Mouse (Mus musculus): ENCODE measurements at regions not wholly inside any gene's neighbourhood (a gene's known extent, or its start where the extent isn't known, plus 50 kb on each side); places are given as distances from the start of the nearest gene placed in this dataset.
A peak's percentile ranks its signal among the peaks of the same experiment; 100 is the strongest.

DNA sequence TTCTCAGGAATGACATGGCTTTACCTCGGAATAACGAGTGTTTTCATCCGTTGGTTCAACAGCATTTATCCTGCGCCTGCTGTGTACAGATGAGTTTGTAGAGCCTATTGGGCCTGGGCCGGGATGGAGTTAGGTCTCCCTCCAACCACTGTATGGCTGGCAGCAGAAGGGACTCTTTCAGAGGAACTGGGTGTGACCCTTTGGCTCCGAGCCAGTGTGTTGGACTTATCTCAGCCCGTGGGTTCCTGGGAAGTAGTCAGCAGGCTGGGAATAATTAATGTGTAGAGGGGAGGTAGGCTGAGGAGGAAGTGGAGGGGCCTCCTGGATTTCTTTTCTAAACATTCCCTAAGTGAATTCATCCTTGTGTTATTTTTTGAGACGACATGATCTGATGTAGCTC, 157.7 kb upstream of the Ubr2 start:
- no peak for ATAC-seq (replicated peaks in 1 of 2; ENCODE audit: insufficient read depth in 1 of 2, low FRiP score in 2 of 2, low TSS enrichment in 1 of 2, low read depth in 1 of 2, poor library complexity in 2 of 2, severe bottlenecking in 2 of 2)

GRCm38 (mm10) chr17:47163677-47164340, 153.5 kb upstream of the Ubr2 start:
- ATAC-seq (replicated peaks in 1 of 2; ENCODE audit: insufficient read depth in 1 of 2, low FRiP score in 2 of 2, low TSS enrichment in 1 of 2, low read depth in 1 of 2, poor library complexity in 2 of 2, severe bottlenecking in 2 of 2): no peak

- no peak for ATAC-seq (replicated peaks in 1 of 2; ENCODE audit: insufficient read depth in 1 of 2, low FRiP score in 2 of 2, low TSS enrichment in 1 of 2, low read depth in 1 of 2, poor library complexity in 2 of 2, severe bottlenecking in 2 of 2)
Observed at GRCm38 (mm10) chr17:47162459-47162858, 152.1 kb upstream of the Ubr2 start.

DNA sequence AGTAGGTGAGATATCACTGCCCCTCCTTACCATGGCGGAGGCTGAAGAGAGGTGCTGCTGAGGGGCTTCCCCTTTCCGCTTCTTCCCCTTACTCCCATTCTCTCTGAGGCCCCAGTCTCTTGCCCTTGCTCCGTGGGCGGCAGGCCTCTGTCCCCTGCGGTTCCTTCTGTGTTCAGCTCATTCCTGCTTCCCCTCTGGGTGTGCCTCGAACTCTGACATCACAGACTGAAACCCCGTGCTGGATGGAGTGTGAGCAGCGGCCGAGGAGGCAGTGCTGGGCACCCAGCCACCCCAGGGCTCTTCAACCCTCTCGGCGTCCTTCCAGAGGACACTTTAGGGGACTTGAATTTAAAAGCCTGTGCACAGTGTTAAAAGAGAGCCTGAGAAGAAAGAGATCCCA, 145.9 kb upstream of the Ubr2 start:
- 0 out of 4 replicates have a peak, but pooled peaks of 1 of the 2 experiments have one; percentile 21 for ATAC-seq (replicated peaks in 1 of 2; ENCODE audit: insufficient read depth in 1 of 2, low FRiP score in 2 of 2, low TSS enrichment in 1 of 2, low read depth in 1 of 2, poor library complexity in 2 of 2, severe bottlenecking in 2 of 2)

GRCm38 (mm10) chr17:47151557-47152278, 141.4 kb upstream of the Ubr2 start:
- no peak for ATAC-seq (replicated peaks in 1 of 2; ENCODE audit: insufficient read depth in 1 of 2, low FRiP score in 2 of 2, low TSS enrichment in 1 of 2, low read depth in 1 of 2, poor library complexity in 2 of 2, severe bottlenecking in 2 of 2)

DNA sequence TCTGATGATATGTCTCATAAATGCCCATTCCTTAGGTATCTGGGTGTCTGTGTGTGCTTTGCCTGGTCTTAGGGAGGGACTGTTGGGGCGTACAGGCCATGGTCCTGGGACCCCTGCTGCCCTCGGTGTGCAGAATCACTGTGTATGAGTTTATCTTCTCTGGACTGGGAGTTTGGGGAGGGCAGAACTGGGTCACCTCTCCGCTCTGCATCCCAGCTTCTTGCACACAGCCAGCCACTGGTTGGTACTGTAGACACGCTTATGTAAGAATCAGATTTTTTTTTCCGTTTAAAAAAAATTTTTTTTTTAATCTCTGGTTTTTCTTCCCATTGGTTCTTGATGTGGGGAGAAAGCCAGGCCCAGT, 140.8 kb upstream of the Ubr2 start:
- no peak for ATAC-seq (replicated peaks in 1 of 2; ENCODE audit: insufficient read depth in 1 of 2, low FRiP score in 2 of 2, low TSS enrichment in 1 of 2, low read depth in 1 of 2, poor library complexity in 2 of 2, severe bottlenecking in 2 of 2)

- ATAC-seq (replicated peaks in 1 of 2; ENCODE audit: insufficient read depth in 1 of 2, low FRiP score in 2 of 2, low TSS enrichment in 1 of 2, low read depth in 1 of 2, poor library complexity in 2 of 2, severe bottlenecking in 2 of 2): no peak
Observed at GRCm38 (mm10) chr17:47150636-47151035, 140.3 kb upstream of the Ubr2 start.

DNA sequence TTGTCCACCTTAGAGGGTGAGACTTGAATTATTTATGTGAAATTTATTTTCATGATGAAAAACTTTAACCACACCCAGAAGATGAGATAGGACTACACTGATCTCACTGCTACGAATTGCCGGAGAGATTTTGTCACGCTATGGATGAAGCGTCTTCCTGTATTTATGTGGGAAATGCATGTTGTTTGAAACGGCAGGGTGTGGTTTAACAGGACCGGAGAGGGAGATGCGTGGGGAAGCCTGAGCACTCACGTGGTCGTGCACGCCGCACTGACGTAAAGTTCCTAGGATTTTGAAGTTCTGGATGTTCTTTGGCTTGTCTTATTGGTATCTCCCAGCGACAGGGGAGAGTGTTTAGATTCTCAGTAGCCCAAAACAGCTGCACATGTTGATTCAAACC, 139.3 kb upstream of the Ubr2 start:
- no peak for ATAC-seq (replicated peaks in 1 of 2; ENCODE audit: insufficient read depth in 1 of 2, low FRiP score in 2 of 2, low TSS enrichment in 1 of 2, low read depth in 1 of 2, poor library complexity in 2 of 2, severe bottlenecking in 2 of 2)

GRCm38 (mm10) chr17:47149158-47149557, 138.8 kb upstream of the Ubr2 start:
- ATAC-seq (replicated peaks in 1 of 2; ENCODE audit: insufficient read depth in 1 of 2, low FRiP score in 2 of 2, low TSS enrichment in 1 of 2, low read depth in 1 of 2, poor library complexity in 2 of 2, severe bottlenecking in 2 of 2): no peak

- no peak for ATAC-seq (replicated peaks in 1 of 2; ENCODE audit: insufficient read depth in 1 of 2, low FRiP score in 2 of 2, low TSS enrichment in 1 of 2, low read depth in 1 of 2, poor library complexity in 2 of 2, severe bottlenecking in 2 of 2)
Observed at GRCm38 (mm10) chr17:47146640-47147039, 136.3 kb upstream of the Ubr2 start.

- no peak for ATAC-seq (replicated peaks in 1 of 2; ENCODE audit: insufficient read depth in 1 of 2, low FRiP score in 2 of 2, low TSS enrichment in 1 of 2, low read depth in 1 of 2, poor library complexity in 2 of 2, severe bottlenecking in 2 of 2)
Observed at GRCm38 (mm10) chr17:47145590-47145989, 135.2 kb upstream of the Ubr2 start.

DNA sequence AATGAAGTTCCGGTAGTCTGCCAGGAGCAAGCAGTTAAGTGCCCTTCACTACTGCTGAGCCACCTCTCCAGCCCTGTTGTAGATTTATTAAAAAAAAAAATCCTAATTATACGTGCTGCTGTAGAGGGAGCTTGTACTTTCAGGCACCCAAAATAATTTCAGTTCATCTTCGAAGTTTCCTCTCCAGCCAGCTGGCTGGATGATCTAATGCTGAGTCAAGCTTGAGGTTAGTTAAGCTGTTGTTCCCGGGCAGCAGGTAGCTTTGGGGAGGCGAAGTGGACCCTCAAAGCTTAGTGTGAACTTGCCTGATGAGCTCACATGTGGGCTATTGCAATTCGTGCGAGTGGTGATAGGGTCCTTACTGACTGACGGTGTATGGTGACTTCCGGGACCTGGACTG, 134.6 kb upstream of the Ubr2 start:
- peak in 1 of 2 experiments; percentile 35; a peak in 1 of 4 replicates for ATAC-seq (replicated peaks in 1 of 2; ENCODE audit: insufficient read depth in 1 of 2, low FRiP score in 2 of 2, low TSS enrichment in 1 of 2, low read depth in 1 of 2, poor library complexity in 2 of 2, severe bottlenecking in 2 of 2)

- no peak for ATAC-seq (replicated peaks in 1 of 2; ENCODE audit: insufficient read depth in 1 of 2, low FRiP score in 2 of 2, low TSS enrichment in 1 of 2, low read depth in 1 of 2, poor library complexity in 2 of 2, severe bottlenecking in 2 of 2)
Observed at GRCm38 (mm10) chr17:47144460-47144859, 134.1 kb upstream of the Ubr2 start.

DNA sequence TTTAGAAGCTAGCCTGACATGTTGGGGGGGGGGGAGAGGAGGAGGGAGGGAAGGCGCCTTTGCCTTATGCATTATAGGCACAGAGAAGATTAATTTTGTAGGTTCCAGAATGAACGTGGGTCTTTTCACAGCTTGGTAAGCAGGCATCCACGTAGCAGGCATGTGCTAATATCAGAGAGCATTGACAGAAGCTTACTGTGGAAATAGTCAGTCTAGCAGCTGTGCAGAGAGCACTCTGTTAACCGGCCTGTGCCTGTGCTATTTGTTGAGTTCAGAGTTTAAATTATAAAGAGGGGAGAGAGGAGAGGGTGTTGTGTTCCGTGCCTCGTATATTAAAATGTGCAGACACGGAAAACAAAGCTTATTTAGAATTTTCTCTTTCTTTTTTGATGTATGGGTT, 133.5 kb upstream of the Ubr2 start:
- no peak for ATAC-seq (replicated peaks in 1 of 2; ENCODE audit: insufficient read depth in 1 of 2, low FRiP score in 2 of 2, low TSS enrichment in 1 of 2, low read depth in 1 of 2, poor library complexity in 2 of 2, severe bottlenecking in 2 of 2)

GRCm38 (mm10) chr17:47142885-47143284, 132.5 kb upstream of the Ubr2 start:
- no peak for ATAC-seq (replicated peaks in 1 of 2; ENCODE audit: insufficient read depth in 1 of 2, low FRiP score in 2 of 2, low TSS enrichment in 1 of 2, low read depth in 1 of 2, poor library complexity in 2 of 2, severe bottlenecking in 2 of 2)

DNA sequence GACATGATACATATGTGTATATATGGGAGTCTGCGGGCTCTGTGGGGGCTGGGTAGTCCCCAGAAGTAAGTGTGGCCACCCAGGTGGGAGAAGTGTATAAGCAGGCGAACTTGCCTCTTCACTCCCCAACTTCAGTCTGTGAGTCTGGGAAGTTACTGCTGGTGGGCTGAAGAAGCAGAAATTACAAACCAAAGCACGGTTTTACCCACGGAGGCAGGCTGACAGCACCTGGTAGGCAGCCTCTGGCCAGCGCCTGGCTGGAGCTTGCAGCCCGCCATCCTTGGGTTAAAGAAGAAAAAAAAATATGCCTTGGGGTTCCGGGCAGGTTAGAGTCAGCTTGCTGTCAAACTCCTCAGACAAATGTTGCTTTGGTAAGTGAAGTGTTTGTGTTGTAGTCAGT, 131.9 kb upstream of the Ubr2 start:
- no peak for ATAC-seq (replicated peaks in 1 of 2; ENCODE audit: insufficient read depth in 1 of 2, low FRiP score in 2 of 2, low TSS enrichment in 1 of 2, low read depth in 1 of 2, poor library complexity in 2 of 2, severe bottlenecking in 2 of 2)

- no peak for ATAC-seq (replicated peaks in 1 of 2; ENCODE audit: insufficient read depth in 1 of 2, low FRiP score in 2 of 2, low TSS enrichment in 1 of 2, low read depth in 1 of 2, poor library complexity in 2 of 2, severe bottlenecking in 2 of 2)
Observed at GRCm38 (mm10) chr17:47141843-47142215, 131.5 kb upstream of the Ubr2 start.

- ATAC-seq (replicated peaks in 1 of 2; ENCODE audit: insufficient read depth in 1 of 2, low FRiP score in 2 of 2, low TSS enrichment in 1 of 2, low read depth in 1 of 2, poor library complexity in 2 of 2, severe bottlenecking in 2 of 2): peak; percentile 35 to 40
Observed at GRCm38 (mm10) chr17:47140969-47141842, 130.8 kb upstream of the Ubr2 start.

Measured in hematopoietic stem cell, adult 5-6 weeks (primary cell).